Mouse (Mus musculus): ENCODE results near the gene Tent5c.

The Tent5c gene

DNA sequence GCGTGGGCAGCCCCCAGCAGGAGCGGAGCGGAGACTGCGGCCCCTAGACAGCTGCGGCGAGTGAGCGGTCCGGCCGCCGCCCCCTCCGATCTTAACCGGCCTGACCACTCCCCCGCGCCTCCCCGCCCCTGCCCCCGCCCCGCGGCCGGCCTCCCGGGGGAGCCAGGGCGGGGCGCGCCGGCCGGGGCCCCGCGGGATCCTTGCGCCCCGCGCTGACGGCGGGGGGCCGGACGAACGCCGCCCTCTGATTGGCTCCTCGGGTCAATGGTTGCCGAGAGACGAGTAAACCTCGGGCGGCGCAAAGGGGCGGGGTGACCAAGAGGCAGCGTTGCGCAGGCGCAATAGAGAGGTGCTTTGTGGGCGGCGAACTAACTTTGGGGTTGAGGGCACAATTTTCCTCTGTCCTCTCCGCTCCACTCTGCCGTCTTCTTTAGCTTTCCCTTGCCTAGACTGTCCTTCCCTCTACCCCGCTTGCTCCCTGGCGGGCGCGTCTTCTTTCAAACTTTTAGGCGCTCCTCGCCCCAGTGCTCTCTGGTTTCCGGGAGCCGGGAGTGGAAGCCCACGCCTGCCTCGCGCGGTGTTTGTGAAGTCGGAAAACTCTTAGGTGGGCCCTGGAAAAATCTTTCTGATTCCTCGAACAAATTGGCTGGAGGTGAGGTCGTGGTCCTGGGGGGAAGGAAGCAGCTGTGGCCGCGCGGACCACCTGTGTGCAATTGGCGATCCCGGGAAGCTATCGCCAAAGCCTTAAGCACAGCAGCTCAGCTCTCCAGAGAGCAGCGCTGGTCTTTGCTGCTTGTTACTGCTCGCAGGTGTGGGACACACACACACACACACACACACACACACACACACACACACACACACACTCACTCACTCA, at the start of gene Tent5c:
Gene Tent5c, minus strand, starts transcription at position 192 of the 877 bp plus-strand sequence.
- DNase-seq = peak; percentile 52

DNA sequence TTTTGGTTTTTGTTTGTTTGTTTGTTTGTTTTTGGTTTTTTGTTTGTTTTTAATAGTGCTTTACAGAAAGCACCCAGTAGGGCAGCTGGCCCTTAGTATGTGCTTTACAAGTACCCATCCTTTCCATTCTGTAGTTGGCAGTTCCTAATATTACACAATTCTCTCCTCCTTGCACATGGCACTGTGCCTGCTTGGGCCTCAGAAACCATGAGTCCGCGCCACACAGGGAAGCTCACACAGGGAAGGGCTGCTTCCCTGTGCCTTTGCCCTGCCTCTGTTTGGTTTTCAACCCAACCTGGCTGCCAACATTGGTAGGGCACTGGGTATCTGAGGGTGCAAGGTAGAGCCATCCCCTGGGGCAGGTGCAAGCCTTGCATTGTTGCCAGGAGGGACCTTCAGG, 47.6 kb upstream of the Tent5c start:
- no peak for DNase-seq

DNA sequence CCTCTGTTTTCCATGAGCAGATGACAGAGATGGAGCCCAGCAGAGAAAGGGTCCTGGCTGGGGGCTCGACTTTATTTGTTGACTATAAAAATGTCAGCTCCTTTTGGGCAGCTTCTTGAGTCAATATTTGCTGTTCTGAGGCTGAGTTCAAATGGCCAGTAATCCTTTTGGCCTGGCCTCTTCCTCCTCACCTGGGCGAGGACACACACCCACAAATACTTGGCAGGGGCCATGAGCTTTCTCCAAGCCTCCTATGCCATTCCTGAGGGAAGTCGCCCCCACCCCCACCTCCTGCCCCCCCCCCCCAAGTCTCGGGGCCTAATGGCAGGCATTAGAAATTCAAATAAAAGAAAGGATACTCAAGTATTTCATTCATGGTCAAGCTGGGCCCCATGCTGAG, 46.8 kb upstream of the Tent5c start:
- no peak for DNase-seq

DNA sequence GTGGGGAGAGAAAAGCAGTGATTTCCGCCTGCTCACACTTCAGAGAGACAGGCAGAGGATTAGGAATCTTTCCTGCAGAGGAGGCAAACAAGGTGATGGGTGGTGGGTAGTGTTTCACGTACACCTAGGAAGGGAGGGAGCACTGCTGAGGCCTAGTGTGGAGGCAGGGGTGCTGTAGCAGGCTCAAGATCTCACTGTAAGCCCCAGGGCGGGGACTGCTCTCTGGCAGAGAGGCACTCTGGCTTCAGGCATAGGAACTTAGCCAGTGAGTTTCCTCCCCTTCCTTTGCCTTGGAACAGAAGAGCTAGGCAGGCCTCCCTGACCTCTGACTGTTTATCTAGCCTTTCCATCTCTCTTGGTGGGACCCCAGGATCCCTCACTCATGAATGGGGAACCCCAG, 46.2 kb upstream of the Tent5c start:
- DNase-seq = no peak

DNA sequence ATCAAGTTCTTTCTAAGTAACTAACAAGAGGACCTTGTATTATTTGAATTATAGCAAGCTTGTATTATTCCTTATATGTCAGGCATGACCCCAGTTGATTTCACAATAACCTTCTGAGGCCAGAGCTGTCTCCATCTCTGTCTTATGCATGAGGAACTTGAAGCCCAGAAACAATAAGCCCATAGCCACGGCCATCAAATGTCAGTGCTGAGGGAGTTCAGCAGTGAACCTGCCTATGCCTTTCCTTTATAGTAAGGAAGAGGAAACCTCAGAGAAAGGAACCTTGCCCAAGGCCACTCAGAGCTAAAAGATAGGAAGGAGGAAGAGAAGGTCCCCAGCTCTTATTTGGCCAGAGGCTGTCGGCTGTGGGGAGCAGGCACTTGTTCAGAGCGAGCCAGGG, 45.3 kb upstream of the Tent5c start:
- no peak for DNase-seq

DNA sequence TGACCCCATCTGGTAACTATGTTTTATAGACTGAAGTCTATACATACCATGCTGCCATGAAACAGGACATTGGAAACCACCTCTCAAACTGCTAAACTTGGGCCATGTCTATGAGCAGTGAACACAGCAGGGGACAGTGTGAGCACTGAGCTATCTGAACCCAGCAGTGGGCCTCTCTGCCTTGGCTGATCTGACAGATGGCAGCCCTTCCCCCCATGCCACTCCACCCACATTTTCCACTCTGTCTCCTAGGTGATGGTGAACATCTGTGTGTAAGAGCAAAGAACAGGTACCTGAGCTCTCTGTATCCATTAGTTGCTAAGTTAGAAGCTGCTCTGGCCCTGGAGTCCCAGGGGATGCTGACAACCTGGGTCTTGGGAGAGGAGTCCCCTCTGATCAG, 44.3 kb upstream of the Tent5c start:
- no peak for DNase-seq

DNA sequence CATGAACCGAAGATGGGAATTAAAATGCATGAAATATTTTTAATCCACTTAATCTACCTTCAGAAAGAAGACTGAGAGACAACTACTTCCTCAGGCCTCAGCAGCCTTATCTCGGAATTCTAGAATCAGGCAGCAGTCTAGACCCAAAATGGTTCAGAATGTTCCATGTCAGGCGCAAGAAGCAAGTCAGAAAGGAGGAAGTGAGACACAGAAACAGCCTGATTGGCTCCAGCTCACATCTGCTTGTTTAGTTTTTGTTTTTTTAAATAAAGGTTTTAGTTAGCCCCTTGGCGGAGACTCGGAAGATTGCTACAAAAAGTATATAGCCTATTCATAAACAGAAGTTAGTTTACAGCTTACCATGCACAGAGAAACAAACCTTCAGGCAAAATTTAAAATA, 41.8 kb upstream of the Tent5c start:
- DNase-seq = no peak

DNA sequence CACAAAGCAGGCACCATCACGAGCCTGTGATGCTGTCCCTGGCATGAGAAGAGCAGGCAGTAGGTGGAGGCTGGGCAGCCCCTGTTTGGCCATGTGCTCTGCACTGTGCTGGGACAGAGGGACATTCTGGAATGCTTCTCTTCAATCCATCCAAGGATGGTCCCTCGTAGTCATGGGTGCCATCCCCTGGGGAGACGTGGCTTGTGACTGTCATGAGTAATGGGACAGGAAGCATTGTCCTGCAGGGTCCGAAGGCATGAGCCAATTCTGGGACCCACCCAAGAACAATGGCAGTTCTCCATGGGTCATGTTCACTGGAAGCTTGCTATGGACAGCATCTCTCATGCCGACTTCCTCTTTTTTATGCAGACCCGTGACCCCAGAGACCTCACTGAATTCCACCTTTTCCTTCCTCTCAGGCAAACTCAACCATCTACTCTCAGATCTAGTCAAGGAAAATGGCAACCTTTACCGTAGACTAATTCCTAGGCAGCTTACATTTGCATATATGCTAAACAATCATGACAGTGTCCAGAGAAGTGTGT, 41.2 kb upstream of the Tent5c start:
- no peak for DNase-seq

DNA sequence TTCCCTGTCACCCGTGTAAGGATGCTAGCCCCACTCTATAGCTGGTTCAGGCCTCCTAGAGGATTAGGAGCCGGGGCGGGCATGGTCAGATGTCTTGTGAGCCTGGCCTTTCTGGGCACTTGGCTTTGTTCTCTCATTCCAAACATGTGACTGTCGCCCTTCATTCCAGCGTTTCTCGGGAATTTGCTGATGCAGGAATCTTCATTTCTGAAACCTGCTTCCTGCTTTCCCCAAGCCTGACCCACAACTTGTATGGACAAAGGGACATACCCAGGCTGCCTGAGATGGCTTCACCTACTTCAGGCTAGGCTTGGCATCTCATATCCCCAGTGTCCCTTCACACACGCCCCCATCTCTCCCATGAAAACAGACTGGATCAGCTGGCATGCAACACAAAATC, 33.5 kb upstream of the Tent5c start:
- DNase-seq = no peak

DNA sequence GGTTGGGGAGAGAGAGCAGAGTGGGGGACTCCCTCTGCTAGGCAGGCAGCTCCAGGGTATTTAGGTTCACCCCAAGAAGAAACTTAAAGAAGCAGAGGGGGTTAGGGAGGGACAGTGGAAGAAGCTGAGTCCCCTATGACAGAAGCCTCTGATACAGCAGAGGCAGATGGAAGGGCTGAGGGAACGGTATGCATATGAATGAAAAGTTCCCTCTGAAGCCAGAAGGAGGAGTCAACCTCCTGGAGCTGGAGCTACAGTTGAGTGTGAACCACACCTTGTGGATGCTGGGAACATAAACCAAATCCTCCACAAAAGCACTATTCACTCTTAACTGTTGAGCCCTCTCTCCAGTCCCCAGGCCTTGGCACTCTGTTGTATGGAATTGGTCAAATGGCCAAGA, 32.5 kb upstream of the Tent5c start:
- no peak for DNase-seq

DNA sequence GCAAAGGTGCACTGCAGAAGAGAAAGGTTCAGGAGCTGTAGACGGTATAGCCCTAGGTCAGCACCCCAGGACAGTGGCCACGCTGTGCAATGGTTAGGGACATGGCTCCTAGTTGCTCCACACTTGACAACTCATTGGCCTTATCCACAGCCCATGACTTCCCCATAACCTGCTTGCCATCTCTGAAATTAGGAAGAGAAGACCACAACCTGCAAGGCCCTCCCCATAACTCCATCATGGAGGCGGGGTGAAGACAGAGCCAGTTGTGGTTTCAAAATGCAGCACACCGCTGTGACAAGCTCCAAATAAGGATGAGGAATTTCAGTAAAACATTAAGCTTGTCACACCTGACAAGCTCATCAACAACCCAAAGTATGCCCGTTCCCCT, 26.6 kb upstream of the Tent5c start:
- no peak for DNase-seq

DNA sequence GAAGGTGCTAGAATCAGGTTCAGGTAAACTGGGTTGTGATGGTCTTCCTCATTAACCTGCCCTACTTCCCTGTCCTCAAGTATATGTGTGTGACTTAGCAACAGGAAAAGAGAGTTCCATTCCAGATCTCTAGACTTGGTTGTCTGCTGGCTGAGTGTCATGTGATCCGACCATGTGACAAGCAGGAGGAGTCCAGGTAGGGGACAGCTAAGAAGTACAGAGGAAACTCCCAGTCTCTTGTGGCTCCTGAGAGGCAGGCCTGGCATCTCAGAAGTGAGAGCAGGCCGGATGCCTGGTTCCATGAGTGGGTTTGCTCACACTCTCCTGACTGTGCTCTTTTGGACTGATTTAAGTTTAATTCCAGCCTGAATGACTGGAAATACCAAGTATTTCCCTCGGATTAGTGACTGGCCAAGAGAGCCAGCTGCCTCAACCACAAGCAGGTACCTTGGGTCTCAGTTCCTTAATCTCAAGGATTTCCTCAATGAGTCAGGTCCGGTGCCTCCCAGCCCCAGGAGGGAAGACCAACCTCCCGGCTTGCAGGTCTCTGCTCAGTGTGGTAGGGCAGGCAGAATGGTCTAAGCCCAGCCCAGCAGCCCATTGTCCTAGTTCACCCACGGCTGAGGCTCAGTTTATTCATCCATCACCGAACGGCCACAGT, 26.1 kb upstream of the Tent5c start:
- DNase-seq = no peak

DNA sequence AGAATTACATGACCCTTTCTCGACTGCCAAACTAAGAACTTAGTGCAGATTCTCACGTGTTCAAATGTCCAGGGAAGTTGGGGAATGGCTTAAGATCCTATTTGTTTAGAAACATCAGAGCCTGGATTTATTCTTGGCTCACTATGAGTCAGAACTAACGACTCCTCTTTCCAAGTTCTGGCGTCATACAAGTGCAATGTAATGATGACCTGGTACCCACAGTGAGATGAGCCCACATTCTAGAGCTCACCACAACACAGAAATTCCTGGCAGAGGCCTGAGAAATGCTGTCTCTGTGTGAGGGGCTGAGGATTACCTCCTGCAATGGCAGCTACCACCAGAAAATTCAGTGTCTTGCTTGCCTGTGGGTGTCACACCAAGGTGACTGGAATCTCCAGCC, 18.1 kb upstream of the Tent5c start:
- no peak for DNase-seq

DNA sequence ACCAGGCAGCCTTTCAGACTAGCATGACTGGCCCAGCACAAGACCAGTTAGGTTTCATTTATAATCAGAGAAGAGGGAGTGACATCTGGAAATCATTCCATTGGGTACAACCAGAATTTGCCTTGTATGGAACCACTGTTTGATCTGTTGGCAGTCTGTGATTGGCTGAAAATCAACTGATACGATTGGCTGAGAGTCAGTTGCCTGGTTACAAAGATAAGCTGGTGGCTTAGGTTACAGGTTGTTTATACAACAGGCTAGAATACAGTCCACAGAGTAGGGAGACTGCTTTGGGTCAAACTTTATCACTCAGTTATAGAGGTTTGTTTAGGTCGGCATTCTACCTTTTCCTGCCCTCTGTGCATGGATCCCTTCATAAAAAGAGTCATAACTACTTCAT, 17.6 kb upstream of the Tent5c start:
- no peak for DNase-seq

DNA sequence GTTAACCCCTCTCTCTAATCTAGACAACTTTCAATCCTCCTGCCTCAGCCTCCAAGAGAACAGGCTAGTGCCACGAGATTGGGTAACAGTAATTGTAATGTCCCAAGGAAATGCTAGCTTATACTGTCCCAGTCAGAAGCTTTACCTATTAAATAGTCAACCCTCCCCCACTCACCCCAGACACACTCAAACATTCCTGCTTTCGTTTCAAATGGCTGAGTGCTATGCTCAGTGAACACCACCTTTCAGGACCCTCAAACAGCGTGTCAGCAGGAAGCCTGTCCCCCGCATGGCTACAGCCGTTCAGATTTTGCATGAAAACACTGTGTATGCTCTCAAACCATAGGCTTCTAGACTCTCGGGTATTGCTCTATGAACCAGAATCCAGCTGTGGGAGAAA, 14.8 kb upstream of the Tent5c start:
- DNase-seq = no peak

DNA sequence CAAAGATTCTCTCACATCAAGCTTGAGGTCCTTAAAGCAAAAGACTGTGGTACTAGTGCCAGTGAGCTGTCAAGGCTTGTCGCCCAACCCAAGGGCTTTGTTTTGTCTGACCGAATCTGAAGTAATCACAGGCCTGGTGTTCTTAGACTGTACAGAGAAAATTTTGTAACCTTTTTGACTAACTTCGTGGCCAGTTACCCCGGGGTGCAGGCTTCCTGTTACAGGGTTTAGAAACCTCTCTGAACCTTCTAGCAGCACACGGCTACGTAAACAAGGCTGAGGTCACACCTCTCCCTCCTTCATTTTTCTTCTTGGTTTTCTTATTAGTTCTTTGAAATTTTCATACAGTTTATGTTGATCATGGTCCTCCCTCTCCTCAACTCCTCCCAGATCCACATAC, 13.4 kb upstream of the Tent5c start:
- no peak for DNase-seq

DNA sequence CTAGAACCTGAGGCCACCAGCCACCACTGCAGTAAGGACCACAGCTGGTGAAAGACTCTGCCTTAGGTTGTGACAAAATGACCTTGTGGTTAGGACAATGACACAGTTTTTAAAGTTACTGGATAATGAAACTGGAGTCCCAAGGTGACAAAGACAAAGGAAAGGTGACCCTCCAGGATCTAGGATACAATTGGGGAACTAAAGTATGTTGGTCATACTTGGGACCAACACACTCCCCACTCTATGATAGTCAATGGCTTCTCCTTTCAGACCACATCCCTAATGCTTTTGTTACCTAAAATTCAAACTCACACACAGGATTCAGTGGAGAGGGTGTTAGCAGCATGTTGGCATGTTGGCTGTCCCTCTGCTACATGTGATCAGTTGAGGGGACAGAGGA, 12.8 kb upstream of the Tent5c start:
- no peak for DNase-seq

DNA sequence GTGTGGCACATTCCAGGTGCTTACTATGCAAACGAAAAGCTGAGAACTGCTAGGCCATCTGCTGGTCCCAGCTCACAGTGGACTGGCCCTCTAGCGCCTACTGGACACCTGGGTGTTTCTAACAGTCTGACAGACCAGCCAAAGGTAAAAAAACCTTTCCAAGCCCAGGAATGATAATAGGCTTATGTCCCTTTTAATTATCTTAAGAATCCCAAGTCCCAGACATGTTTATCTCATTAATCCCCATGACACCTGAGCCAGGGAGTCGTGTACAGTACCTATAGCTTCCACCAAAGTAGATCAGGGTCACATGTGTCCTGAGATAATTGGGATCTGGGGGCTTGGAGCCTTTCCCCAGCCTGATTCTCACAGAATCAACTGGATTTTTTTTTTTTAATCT, 7.0 kb upstream of the Tent5c start:
- no peak for DNase-seq

DNA sequence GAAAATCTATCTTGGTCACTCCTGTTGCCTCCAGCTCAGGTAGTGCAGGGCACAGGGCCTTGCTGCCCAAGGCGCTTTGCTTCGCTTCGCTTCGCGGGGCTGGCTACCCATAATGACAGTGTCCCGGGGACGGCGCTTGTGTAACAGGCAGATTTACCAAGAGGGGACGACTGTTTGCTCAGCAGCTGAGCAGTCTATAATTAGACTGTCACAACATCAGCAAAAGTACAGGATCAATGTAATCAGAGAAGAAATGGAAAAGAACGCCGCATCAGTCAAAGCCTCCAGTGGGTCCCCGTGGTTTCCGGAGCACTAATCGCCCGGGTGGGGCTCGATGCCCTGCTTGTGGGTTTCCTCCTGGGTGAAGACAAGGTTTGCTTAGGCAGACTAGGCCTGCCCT, 6.3 kb upstream of the Tent5c start:
- DNase-seq = no peak

DNA sequence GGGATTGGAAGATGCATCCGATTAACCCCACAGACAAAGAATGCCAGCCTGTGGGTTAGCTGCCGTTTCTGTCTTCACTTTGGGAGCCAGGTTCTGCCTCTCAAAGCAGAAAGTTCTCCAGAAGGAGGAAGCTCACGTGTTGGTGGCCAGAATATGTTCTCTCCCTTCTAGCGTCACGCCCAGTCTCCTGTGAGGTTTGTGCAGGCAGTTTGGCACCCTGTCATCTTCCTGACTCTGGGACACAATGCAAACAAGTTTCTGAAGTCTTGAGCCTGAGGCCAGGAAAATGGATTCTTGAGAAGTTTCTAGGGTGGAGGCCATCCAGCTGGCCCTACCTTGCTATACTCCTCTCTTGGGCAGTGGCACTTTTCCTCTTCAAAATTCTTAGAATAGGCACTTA, 5.8 kb upstream of the Tent5c start:
- DNase-seq = no peak

DNA sequence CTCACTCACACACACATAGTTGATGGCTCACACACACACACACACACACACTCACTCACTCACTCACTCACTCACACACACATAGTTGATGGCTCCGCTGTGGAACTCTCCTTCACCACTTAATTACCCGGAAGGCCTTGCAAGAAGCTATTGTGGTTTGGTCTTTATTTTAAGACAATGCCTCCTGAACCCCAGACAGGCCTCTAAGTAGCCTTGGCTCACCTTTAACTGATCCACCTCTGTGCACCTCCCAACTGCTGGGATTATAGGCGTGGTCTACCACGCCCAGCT, 831 bp upstream of the Tent5c start:
- DNase-seq = no peak

DNA sequence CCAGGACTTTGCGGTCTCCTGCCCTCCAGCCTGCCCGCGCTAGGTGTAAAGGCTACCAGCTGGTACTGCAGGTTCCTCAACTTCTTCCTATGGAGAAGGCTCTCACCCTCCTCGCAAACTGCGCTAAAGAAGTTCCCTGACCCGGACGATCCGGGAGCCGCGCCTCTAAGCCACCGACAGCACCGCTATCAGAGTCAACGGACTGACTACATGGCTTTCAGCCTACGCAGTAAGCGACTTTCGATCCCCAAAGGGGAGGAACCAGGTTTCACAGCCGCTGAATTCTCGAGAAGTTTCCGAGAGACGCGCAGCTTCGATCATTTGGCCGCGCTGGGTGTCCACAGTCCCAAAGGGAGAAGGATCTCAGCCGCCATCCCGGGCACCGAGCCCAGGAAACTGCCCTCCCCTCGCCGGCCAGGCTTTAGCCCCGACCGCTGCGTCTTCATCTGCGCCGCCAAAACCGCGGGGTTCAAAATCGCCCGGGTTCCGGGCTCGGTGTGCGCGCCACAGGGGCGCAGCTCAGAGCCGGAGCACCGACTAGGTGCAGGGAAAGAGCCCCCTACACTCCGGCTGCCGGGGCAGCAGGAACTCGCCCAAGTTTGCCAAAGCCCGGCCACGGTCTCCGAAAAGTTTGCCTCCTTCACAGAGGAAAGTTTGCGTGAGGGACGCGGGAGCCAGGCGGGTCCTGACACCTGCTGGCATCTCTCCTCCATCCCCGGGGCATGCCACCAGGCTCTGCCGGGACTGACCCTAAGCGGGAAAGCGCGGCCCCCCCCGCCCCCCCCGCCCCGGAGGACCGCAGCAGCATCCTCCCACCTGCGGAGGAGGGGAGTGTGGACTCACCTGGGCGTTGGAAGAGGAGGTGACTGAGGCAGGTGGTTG, 632 bp downstream of the Tent5c start:
- no peak for DNase-seq

DNA sequence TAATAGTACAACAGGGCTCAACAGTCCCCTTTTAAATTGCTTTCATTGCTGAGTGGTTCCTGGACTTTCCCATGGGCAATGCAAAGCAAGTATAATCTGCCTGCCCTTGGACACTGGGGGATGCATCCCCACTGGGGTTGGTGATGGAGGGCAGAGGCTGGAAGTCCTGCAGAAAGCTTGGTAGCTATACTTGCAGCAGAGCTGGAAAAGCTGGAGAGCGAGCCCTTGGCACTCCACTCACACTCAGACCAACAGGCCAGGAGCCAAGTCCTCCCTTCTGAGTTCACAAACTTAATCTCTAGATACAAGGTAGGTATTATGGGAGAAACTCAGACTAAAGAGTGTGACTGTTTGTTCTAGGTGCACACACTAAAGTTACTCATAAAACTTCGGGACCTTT, 2.1 kb downstream of the Tent5c start:
- no peak for DNase-seq

Measured in cerebellum, adult 11-12 months (tissue).